ENCODE assay signal across 9 mouse cellular contexts in the genomic region with DNA sequence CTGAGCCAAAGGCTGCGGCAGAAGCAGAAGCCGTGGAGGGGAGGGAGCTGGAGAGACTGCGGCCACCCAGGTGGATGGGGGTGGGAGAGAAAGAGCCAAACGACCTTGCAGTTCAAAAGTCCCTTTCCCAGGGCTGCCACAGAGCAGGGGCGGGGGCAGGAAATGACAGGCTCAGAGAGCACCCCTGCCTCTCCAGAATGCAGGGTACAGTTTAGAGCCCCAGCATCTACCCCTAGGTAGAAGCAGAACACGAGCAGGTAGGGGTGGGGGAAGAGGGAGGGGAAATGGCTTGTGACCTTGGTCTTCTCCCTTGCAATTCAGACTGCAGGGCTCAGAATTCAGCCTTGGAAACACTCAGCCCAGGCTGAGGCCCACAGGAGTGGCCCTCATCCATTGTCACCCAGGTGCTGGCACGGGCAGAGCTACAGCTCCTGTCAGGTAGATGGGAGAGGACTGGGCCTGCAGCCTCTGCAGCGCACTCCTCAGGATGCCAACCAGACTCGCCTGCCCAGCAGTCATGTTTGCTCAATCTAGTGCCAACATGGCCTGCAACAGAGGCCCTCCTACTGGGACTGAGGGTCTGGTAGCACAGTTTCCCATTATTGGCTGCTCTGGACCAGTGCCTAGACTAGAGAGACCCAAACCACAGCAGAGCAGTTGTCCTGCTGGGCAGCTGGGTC. TPM values are rescaled to one million over a fixed set of nuclear protein-coding genes. Genes with fewer than 3 reads are reported as not detected.
A peak's percentile ranks its signal among the peaks of the same experiment; 100 is the strongest.
DNase-seq lines count a peak whose midpoint lies in the region; ATAC-seq and TF ChIP-seq lines count a peak whose summit lies in the region.
"Had no signal": no experiment of that assay in that cellular context is flagged by ENCODE, and none has a peak within 500 bp of the region (broad histone marks: within the 10 kb centered on the region; RNA-seq: fewer than 3 reads in every experiment).

No protein-coding gene starts in this region.

- TF ChIP-seq EP300 in CH12.LX (IDR thresholded peaks at IDR 0.05; ENCODE audit: low read length), result no peak

- H3K9me3 ChIP-seq in CH12.LX (replicated peaks; ENCODE audit: low read length), result no peaks in the 10 kb centered on the region
- H3K9me3 ChIP-seq in forebrain, embryonic 15.5 days, result no peaks in the 10 kb centered on the region
- H3K9me3 ChIP-seq in kidney, embryonic 16.5 days (ENCODE audit: low read length), result no peaks in the 10 kb centered on the region

- no peak for TF ChIP-seq POLR2A in CH12.LX (IDR thresholded peaks at IDR 0.05; ENCODE audit: low read depth, low read length)

- dilution Hi-C loops in CH12.LX (cut with MboI; ENCODE audit: extremely low pct_ligation_motif_present, extremely low pct_unique_long_range_greater_than_20kb, low sequenced_read_pairs), result no loop called here

- no peak overlapping the region for H3K4me2 ChIP-seq in CH12.LX (ENCODE audit: insufficient read depth, low read depth, poor library complexity, severe bottlenecking)
- H3K4me2 ChIP-seq in forebrain, embryonic 15.5 days (replicated peaks), result no peak overlapping the region
- 0 out of 2 replicates have a peak overlapping the region, but pooled peaks have one; percentile 20 for H3K4me2 ChIP-seq in kidney, embryonic 16.5 days (replicated peaks; ENCODE audit: low read depth, low read length)

- H3K27ac ChIP-seq in CH12.LX (ENCODE audit: insufficient read depth, low read depth), result peak overlapping the region; percentile 51; the same call in 1 of the 2 replicates
- peak overlapping the region; percentile 47; the same call in 1 of the 2 replicates for H3K27ac ChIP-seq in forebrain, embryonic 15.5 days (replicated peaks)
- peak overlapping the region; percentile 91 for H3K27ac ChIP-seq in kidney, embryonic 16.5 days (ENCODE audit: low read length)

- no peak overlapping the region for H3K9ac ChIP-seq in CH12.LX (ENCODE audit: insufficient read depth, low read depth)
- H3K9ac ChIP-seq in forebrain, embryonic 15.5 days (replicated peaks), result no peak overlapping the region
- H3K9ac ChIP-seq in kidney, embryonic 16.5 days (replicated peaks; ENCODE audit: low read length), result peak overlapping the region; percentile 56

- WGBS in forebrain, embryonic 15.5 days, result 26% methylated on average over 9 of the region's 9 CpGs
- WGBS in kidney, embryonic 16.5 days, result 28% methylated on average over 9 of the region's 9 CpGs

- no peak for TF ChIP-seq CTCF in CH12.LX (conservative IDR thresholded peaks at IDR 0.05 in 1 of 2, IDR thresholded peaks at IDR 0.05 in 1 of 2; ENCODE audit: low read depth in 2 of 2, low read length in 2 of 2)

- H3K36me3 ChIP-seq in CH12.LX (replicated peaks in 1 of 2; ENCODE audit: control insufficient read depth in 1 of 2, insufficient read depth in 1 of 2, low read length in 1 of 2), result peaks cover 34 to 68% of the 10 kb centered on the region in 2 experiments
- no peaks in the 10 kb centered on the region for H3K36me3 ChIP-seq in forebrain, embryonic 15.5 days
- 0 out of 2 replicates have a peak, but pooled peaks cover 2% of the 10 kb centered on the region for H3K36me3 ChIP-seq in kidney, embryonic 16.5 days (ENCODE audit: insufficient read depth, low read length)
- H3K36me3 ChIP-seq in splenic B cell, adult 2 months (ENCODE audit: control insufficient read depth, insufficient read depth, low read length, poor library complexity, severe bottlenecking), result no peaks in the 10 kb centered on the region

- no peaks in the 10 kb centered on the region; the same call in 1 of the 2 replicates for H3K79me2 ChIP-seq in CH12.LX (replicated peaks; ENCODE audit: control insufficient read depth, extremely low read depth, insufficient read depth, poor library complexity, severe bottlenecking)

- peak; percentile 58 for DNase-seq in adrenal gland, postnatal 10 days
- no peak for DNase-seq in adrenal gland, adult 8-10 months
- peak; percentile 48 for DNase-seq in CH12.LX (ENCODE audit: extremely low read depth)
- DNase-seq in splenic B cell, adult 2 months (ENCODE audit: low read depth, low spot score), result peak; percentile 29
- no peak for DNase-seq in gastrocnemius, adult 18-20 months (ENCODE audit: low spot score)

- in situ Hi-C loops in CH12.LX (cut with MboI; ENCODE audit: low pct_ligation_motif_present, low pct_unique_long_range_greater_than_20kb, low sequenced_read_pairs), result no loop called here

- no peak overlapping the region for H3K4me3 ChIP-seq in CH12.LX (replicated peaks in 1 of 3; ENCODE audit: low read depth in 2 of 3, low read length in 2 of 3, poor library complexity in 1 of 3)
- no peak overlapping the region for H3K4me3 ChIP-seq in forebrain, embryonic 15.5 days
- H3K4me3 ChIP-seq in kidney, embryonic 16.5 days (ENCODE audit: low read length), result 0 out of 2 replicates have a peak overlapping the region, but pooled peaks have one; percentile 7

- no peaks in the 10 kb centered on the region for H3K27me3 ChIP-seq in CH12.LX (replicated peaks)
- H3K27me3 ChIP-seq in forebrain, embryonic 15.5 days, result no peaks in the 10 kb centered on the region
- no peaks in the 10 kb centered on the region for H3K27me3 ChIP-seq in kidney, embryonic 16.5 days (ENCODE audit: insufficient read depth, low read length)
- no peaks in the 10 kb centered on the region for H3K27me3 ChIP-seq in splenic B cell, adult 2 months (ENCODE audit: control insufficient read depth, insufficient read depth, low read length, poor library complexity, severe bottlenecking)

- peaks cover 23 to 88% of the 10 kb centered on the region in 2 experiments for H3K4me1 ChIP-seq in CH12.LX (ENCODE audit: control insufficient read depth in 1 of 2, insufficient read depth in 2 of 2)
- H3K4me1 ChIP-seq in forebrain, embryonic 15.5 days, result peaks cover 30% of the 10 kb centered on the region
- peaks cover 36% of the 10 kb centered on the region for H3K4me1 ChIP-seq in kidney, embryonic 16.5 days (ENCODE audit: insufficient read depth, low read length)

- no peak for ATAC-seq in forebrain, embryonic 15.5 days (replicated peaks)
- ATAC-seq in kidney, embryonic 16.5 days (ENCODE audit: low FRiP score, low TSS enrichment), result peak; percentile 53
- no peak for ATAC-seq in erythroid progenitor cell, adult 5-6 weeks (replicated peaks; ENCODE audit: low FRiP score, poor library complexity, severe bottlenecking)

- no peak for TF ChIP-seq RAD21 in CH12.LX (IDR thresholded peaks at IDR 0.05; ENCODE audit: low read depth, low read length)

TF ChIP-seq in CH12.LX, 34 proteins besides CTCF, POLR2A, EP300 and RAD21:
- no peak for TF ChIP-seq MXI1 (IDR thresholded peaks at IDR 0.05; ENCODE audit: low read depth, low read length)
- no peak for TF ChIP-seq ELF1 (IDR thresholded peaks at IDR 0.05; ENCODE audit: low read depth, low read length)
- TF ChIP-seq USF1 (IDR thresholded peaks at IDR 0.05; ENCODE audit: low read depth, low read length), result no peak
- TF ChIP-seq IRF4 (IDR thresholded peaks at IDR 0.05; ENCODE audit: low read depth, low read length), result no peak
- no peak; the same call in 1 of the 2 replicates for TF ChIP-seq ETS1 (conservative IDR thresholded peaks at IDR 0.05; ENCODE audit: low read depth, low read length)
- TF ChIP-seq SMC3 (IDR thresholded peaks at IDR 0.05; ENCODE audit: low read depth, low read length), result no peak
- no peak for TF ChIP-seq KAT2A (IDR thresholded peaks at IDR 0.05; ENCODE audit: insufficient replicate concordance, low read length)
- no peak for TF ChIP-seq TBP (conservative IDR thresholded peaks at IDR 0.05; ENCODE audit: low read depth, low read length)
- TF ChIP-seq MEF2A (IDR thresholded peaks at IDR 0.05; ENCODE audit: borderline replicate concordance, low read depth, low read length), result no peak
- no peak for TF ChIP-seq MAZ (IDR thresholded peaks at IDR 0.05; ENCODE audit: low read depth, low read length)
- TF ChIP-seq CHD1 (IDR thresholded peaks at IDR 0.05; ENCODE audit: low read depth, low read length), result no peak
- TF ChIP-seq GABPA (IDR thresholded peaks at IDR 0.05; ENCODE audit: insufficient replicate concordance, low read depth, low read length), result no peak
- TF ChIP-seq MAFK (IDR thresholded peaks at IDR 0.05; ENCODE audit: insufficient replicate concordance, low read length), result no peak
TF ChIP-seq in CH12.LX: peak in this region for 0.

RNA-seq across cellular contexts. Expression of a gene that starts 17.7 kb away (rescaled TPM):
- 100 to 1,000 TPM; 102 to 133 TPM for total RNA-seq in adrenal gland, postnatal 10 days (2021)
- total RNA-seq in adrenal gland, adult 8-10 months (2022), result 100 to 1,000 TPM; 122 to 173 (median 155) TPM
- 25.1 and 25.3 TPM in 2 replicates for total RNA-seq in CH12.LX (2012; rRNA removed)
- total RNA-seq in CH12.LX (2014; rRNA removed), result 13.2 and 17.7 TPM in 2 replicates
- polyA plus RNA-seq in CH12.LX (2012; ENCODE audit: insufficient read length, low read depth), result 36.2 and 38.5 TPM in 2 replicates
- polyA plus RNA-seq in forebrain, embryonic 15.5 days (2015; fragmentation: Nextera tagmentation; extraction: Ambion mirVana), result 1.2 and 1.5 TPM in 2 replicates
- 22.8 and 24.7 TPM in 2 replicates for polyA plus RNA-seq in kidney, embryonic 16.5 days (2015; fragmentation: Nextera tagmentation; extraction: Ambion mirVana)
- 10 to 100 TPM; 45.5 to 56.8 TPM for total RNA-seq in gastrocnemius, adult 18-20 months (2021)
- 2.5 TPM in 2 replicates for total RNA-seq in erythroid progenitor cell, adult 5-6 weeks (2015; ENCODE audit: low replicate concordance)
- total RNA-seq in erythroid progenitor cell, adult 5-6 weeks (2017; ENCODE audit: low replicate concordance), result 3.2 and 11.8 TPM in 2 replicates

RNA-seq across cellular contexts. Expression of a gene that starts 36.3 kb away (rescaled TPM):
- total RNA-seq in adrenal gland, postnatal 10 days (2021), result 10 to 100 TPM; 31.6 TPM
- 10 to 100 TPM; 17.0 to 29.8 (median 23.9) TPM for total RNA-seq in adrenal gland, adult 8-10 months (2022)
- total RNA-seq in CH12.LX (2012; rRNA removed), result 0.04 and 0.34 TPM in 2 replicates
- 0.07 and 0.16 TPM in 2 replicates for total RNA-seq in CH12.LX (2014; rRNA removed)
- polyA plus RNA-seq in CH12.LX (2012; ENCODE audit: insufficient read length, low read depth), result 0.16 and 0.19 TPM in 2 replicates
- polyA plus RNA-seq in forebrain, embryonic 15.5 days (2015; fragmentation: Nextera tagmentation; extraction: Ambion mirVana), result 6.0 and 6.8 TPM in 2 replicates
- 10.9 and 14.2 TPM in 2 replicates for polyA plus RNA-seq in kidney, embryonic 16.5 days (2015; fragmentation: Nextera tagmentation; extraction: Ambion mirVana)
- total RNA-seq in gastrocnemius, adult 18-20 months (2021), result 1 to 10 TPM; 5.9 to 9.6 TPM
- 0.72 TPM in 1 of 2 replicates, not detected in the other for total RNA-seq in erythroid progenitor cell, adult 5-6 weeks (2015; ENCODE audit: low replicate concordance)
- not detected in 2 replicates for total RNA-seq in erythroid progenitor cell, adult 5-6 weeks (2017; ENCODE audit: low replicate concordance)
- total RNA-seq: common myeloid progenitor, adult 5-6 weeks had no signal

Comparison
In these comparisons a context has a peak if more than half of its experiments do, and no peak if none do; other contexts are left out.
1. DNase-seq: peak in adrenal gland, postnatal 10 days (single experiment), CH12.LX (single experiment) and splenic B cell, adult 2 months (single experiment); none in adrenal gland, adult 8-10 months (single experiment) and gastrocnemius, adult 18-20 months (single experiment).
2. Peak in every context shown above with its lines, with median percentiles within 50 percentile points of each other: H3K27ac ChIP-seq.